Mouse (Mus musculus): ENCODE data around the gene Ulk2.
"Not testable (repeated sequence)": the region's sequence is repeated elsewhere in the genome, so short reads cannot be mapped to it uniquely, and the experiment has no call there.

The Ulk2 gene
- long read RNA-seq, experiment 1, partial matches to known transcripts = 4 of 7 reads
- long read RNA-seq, experiment 1, other reads (novel, unspliced or antisense) = 3 of 7 reads
- long read RNA-seq, experiment 2, full-length matches to known transcripts = 1 of 11 reads
- long read RNA-seq, experiment 2, partial matches to known transcripts = 8 of 11 reads
- long read RNA-seq, experiment 2, other reads (novel, unspliced or antisense) = 2 of 11 reads

DNA sequence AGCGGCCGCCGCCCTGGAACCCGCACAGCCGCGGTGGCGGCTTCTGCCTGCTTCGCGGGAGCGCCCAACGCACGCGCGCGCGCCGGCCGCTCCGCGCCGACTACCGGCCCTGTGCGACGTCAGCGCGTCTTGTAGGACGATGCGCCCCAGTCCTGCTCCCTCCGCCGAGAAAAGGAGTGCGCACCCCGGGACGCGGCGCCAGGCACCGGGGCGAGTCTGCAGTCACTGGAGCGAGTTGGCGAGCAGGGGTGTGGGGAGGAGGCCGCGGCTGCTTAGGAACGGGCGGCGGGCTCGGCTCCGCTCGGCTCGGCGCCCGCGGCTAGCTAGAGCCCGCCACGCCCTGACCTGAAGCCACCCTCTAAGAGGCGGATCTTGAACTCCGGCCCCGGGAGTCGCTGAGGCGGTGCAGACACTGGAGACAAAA, at the start of gene Ulk2:
Ulk2 (minus strand) TSS at position 86 of the 424 bp plus-strand sequence.
- intact Hi-C loops (cut with DNase I) = no loop called here

GRCm38 (mm10) chr11:61882183-61882582, 27.3 kb upstream of the Ulk2 start:
- intact Hi-C loops (cut with DNase I) = no loop called here

DNA sequence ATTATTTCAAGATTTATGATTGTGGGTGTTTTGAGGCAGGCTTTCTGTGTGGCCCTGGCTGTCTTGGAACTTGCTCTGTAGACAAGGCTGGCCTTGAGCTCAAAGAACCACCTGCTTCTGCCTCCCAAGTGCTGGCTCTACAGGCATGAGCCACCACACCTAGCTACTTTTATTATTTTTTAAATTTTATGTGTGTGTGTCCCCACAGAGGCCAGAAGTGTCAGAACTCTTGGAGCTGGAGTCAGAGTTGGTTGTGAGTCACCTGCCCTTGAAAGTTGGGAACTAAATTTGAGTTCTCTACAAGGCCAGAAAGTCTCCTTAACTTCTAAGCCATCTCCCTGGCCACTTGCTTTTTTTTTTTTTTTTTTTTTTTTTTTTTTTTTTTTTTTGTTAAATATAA, 25.0 kb upstream of the Ulk2 start:
- intact Hi-C loops (cut with DNase I) = no loop called here

GRCm38 (mm10) chr11:61871881-61872280, 17.0 kb upstream of the Ulk2 start:
- intact Hi-C loops (cut with DNase I) = no loop called here

DNA sequence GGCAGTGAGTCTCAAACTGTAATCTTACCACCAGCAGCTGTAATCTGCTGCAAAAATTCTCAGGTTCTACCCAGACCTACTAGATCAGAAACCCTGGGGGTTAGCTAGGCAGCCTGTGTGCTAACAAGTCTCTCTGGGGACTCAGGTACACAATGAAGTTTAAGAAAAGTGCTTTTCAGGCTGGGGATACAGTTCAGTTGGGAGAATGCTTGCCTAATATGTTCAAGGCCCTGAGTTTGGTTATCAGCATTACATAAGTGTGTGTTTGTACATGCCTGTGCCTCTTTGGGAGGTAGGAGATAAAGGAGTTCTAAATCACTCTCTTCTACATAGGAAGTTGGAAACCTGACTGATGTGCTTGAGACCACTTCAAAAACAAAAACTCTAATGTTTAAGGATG, 12.0 kb upstream of the Ulk2 start:
- intact Hi-C loops (cut with DNase I) = no loop called here

GRCm38 (mm10) chr11:61861781-61862547, 7.1 kb upstream of the Ulk2 start:
- intact Hi-C loops (cut with DNase I) = no loop called here

- intact Hi-C loops (cut with DNase I) = no loop called here
These were observed 4.4 kb upstream of the Ulk2 start for GRCm38 (mm10) chr11:61859316-61859715.

- intact Hi-C loops (cut with DNase I) = no loop called here
These were observed 666 bp upstream of the Ulk2 start for GRCm38 (mm10) chr11:61855539-61855938.

- intact Hi-C loops (cut with DNase I) = no loop called here
These were observed 474 bp downstream of the Ulk2 start for GRCm38 (mm10) chr11:61854211-61854987.

- intact Hi-C loops (cut with DNase I) = no loop called here
These were observed 1.2 kb downstream of the Ulk2 start for GRCm38 (mm10) chr11:61853659-61854058.

DNA sequence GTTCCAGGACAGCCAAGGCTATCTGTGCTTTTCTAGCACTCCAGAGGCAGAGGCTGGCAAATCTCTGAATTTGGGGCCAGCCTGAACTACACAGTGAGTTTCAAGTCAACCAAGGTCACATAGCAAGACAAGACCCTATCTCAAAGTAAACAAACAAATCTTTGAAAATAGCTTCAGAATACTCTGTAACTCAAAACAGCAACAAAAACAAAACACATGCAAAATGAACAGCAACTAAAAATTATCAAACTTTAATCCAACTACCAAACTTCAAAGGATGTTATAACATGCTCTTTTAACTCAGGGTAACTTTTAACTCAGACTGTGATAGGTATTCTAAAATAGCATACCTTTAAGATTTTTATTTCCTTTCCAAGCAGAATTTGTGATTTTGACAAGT, 2.0 kb downstream of the Ulk2 start:
- intact Hi-C loops (cut with DNase I) = no loop called here

DNA sequence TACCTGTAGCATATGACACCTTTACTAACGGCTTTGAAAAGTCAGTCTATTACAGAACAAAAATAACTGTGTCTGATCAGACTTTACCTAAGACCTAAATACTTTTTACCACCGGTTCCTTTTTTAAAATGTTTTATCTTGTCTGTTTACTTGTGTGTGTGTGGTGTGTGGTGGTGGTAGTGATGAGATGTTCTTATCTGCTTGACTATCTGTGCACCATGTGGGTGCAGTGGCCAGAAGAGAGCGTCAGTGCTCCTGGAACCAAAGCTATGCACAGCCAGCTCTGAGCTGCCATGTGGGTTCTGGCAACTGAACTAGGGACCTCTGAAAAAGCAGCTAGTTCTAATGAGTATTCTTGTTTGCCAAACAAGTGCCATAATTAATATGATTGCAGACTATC, 3.7 kb downstream of the Ulk2 start:
- intact Hi-C loops (cut with DNase I) = no loop called here

- intact Hi-C loops (cut with DNase I) = not testable (repeated sequence)
These were observed 14.2 kb downstream of the Ulk2 start for GRCm38 (mm10) chr11:61840663-61841062.

DNA sequence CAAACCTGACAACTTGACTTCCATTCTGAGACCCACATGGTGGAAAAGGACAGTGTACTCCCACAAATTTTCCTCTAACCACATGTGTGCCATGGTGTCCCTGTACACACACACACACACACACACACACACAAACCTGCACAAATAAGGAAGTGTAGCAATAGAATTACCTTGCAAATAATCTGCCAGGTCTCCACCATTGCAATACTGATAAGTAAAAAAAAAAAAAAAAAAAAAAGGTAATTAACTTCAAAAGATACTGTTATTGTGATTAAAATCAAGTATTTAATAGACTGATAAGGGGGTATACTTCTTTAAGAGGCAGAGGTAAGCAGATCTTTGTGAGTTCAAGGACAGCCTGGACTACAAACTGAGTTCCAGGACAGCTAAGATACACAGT, 14.9 kb downstream of the Ulk2 start:
- intact Hi-C loops (cut with DNase I) = no loop called here

GRCm38 (mm10) chr11:61839182-61839581, 15.7 kb downstream of the Ulk2 start:
- intact Hi-C loops (cut with DNase I) = no loop called here

DNA sequence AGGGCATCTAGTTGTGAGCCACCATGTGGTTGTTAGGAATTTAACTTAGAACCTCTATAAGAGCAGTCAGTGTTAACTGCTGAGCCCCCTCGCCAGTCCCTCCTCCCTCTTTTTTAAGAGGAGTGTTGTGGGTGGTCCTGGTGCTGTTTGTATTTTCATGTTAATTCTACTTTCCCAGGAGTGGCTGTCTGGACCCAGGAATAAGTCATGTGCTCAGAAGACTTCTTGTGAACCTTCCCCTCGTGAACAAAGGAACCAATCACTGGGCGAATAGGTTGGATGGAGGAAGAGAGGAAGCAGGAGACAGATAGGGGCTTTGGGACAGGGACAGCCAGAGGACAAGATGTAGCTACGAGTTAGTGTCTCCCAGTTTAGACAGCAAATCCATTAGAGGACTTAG, 45.1 kb downstream of the Ulk2 start:
- intact Hi-C loops (cut with DNase I) = no loop called here

DNA sequence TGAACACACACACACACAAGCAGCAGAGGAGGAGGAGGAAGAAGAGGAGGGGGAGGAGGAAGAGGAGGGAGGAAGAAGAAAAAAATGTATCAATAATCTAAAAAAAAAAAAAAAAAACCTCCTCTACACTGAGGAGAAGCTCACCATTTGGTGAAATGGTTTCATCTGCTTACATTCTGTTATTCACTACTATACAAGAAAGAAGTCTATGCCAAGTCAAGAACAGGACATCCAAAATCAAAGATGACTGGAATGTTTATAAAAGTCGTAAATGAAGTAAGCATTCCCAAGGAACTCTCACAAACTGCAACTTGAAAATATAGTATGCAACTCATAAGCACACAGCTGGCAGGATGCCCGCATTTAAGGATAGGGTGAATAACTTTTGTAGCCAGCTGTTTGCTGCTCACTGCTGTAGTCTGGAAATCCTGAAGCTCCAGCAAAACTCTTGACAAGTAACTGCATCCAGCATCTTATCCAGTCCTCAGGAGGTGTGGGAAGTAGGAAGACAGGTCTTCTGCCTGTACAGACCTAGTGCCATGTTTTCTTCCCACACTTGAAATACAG, 46.2 kb downstream of the Ulk2 start:
- intact Hi-C loops (cut with DNase I) = no loop called here

DNA sequence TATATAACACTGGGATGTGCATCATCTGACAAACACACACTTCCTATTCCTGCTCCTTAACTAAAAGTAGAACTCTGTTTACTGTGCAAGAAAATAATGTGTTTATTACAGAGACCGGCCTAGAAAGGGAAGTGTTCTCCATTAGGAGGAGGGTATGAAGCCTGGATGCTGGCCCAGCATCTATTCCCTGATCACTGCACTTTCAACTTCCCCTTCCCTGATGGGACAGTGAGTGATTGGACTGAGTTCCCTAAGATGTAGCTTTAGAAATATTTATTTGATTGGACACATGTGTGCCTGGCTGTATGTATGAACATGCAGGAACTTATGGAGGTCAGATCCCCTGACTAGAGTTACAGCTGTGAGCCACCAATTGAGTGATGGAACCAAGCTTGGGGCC, 61.4 kb downstream of the Ulk2 start:
- intact Hi-C loops (cut with DNase I) = no loop called here

DNA sequence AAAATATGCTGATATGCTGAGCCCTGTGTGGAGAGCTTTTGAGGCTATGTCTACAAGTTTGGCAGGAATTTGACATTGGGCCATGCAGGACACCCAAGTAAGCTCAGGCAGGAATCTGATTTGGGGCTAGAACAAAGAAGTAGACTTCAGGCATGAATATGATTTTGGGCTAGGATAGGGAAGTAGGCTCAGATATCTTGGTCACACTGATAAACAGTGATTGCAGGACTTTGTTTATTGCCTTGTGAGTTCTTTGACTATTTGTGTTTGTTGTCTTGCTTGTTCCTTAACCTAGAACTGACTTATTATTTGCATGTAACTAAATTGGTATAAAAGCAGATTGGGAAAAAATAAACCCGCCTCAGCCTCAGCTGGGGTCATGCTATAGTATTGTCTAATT, 66.3 kb downstream of the Ulk2 start:
- intact Hi-C loops (cut with DNase I) = no loop called here

GRCm38 (mm10) chr11:61782526-61782925, 72.3 kb downstream of the Ulk2 start:
- intact Hi-C loops (cut with DNase I) = not testable (repeated sequence)

DNA sequence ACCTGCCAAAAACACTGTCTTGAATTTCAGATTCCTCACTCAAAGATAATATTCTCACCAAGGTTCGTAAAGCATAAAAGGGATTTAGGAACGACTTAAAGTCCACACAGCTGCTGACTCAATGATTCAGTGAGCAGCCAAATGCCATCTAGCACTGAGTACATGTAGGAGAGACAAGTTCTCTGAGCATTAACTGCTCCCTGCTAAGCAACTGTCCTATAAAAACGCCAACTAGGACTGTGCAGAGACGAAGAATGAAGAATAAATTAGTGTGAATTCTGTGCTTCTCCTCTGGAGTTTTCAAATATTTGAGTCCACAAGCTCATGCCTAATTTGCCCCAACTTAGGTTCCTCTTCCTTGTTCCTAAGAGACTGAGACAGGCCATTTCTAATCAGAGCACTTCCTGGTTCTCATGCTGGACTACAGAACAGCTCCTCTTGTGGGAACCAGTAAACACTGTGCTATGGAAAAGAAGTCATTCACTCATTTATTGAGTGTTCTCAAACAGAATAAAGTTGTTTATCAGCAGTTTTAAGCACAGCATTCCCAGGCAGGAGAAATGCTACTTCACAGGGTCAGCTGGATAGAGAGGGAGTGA, 80.2 kb downstream of the Ulk2 start:
- intact Hi-C loops (cut with DNase I) = no loop called here

All from adrenal gland (tissue).